Mouse (Mus musculus): Measurements from ENCODE around the gene Itgb7.
A peak's percentile ranks its signal among the peaks of the same experiment; 100 is the strongest.

- no peak for TF ChIP-seq TBP (IDR thresholded peaks at IDR 0.05; ENCODE audit: low read depth, low read length)
- TF ChIP-seq GATA1 (IDR thresholded peaks at IDR 0.05; ENCODE audit: low read depth, low read length) = no peak
- no peak for TF ChIP-seq MAX (IDR thresholded peaks at IDR 0.05; ENCODE audit: low read length)
- TF ChIP-seq RAD21 (IDR thresholded peaks at IDR 0.05; ENCODE audit: low read depth, low read length) = peak; percentile 51
- no peak for TF ChIP-seq CHD2 (IDR thresholded peaks at IDR 0.05; ENCODE audit: low read length)
- no peak for TF ChIP-seq ZKSCAN1 (IDR thresholded peaks at IDR 0.05; ENCODE audit: low read depth, low read length)
- no peak for TF ChIP-seq POLR2AphosphoS2 (IDR thresholded peaks at IDR 0.05; ENCODE audit: low read length)
- TF ChIP-seq GABPA (IDR thresholded peaks at IDR 0.05; ENCODE audit: low read depth, low read length) = no peak
- TF ChIP-seq CTCF (IDR thresholded peaks at IDR 0.05 in 2 of 3, conservative IDR thresholded peaks at IDR 0.05 in 1 of 3; ENCODE audit: control insufficient read depth in 1 of 3, insufficient read depth in 1 of 3, low read depth in 2 of 3, low read length in 3 of 3, poor library complexity in 1 of 3, severe bottlenecking in 1 of 3) = peak in 2 of 3 experiments; percentile 58 to 76; a peak in 5 of 6 replicates
- TF ChIP-seq E2F4 (IDR thresholded peaks at IDR 0.05; ENCODE audit: borderline replicate concordance, low read depth, low read length) = no peak
- no peak for TF ChIP-seq EP300 (IDR thresholded peaks at IDR 0.05; ENCODE audit: low read depth in 1 of 2, low read length in 2 of 2)
- TF ChIP-seq ZNF384 (IDR thresholded peaks at IDR 0.05; ENCODE audit: low read depth, low read length) = no peak
- TF ChIP-seq RCOR1 (IDR thresholded peaks at IDR 0.05; ENCODE audit: low read depth, low read length) = no peak
- no peak for TF ChIP-seq ZMIZ1 (IDR thresholded peaks at IDR 0.05; ENCODE audit: low read depth, low read length)
Measured at GRCm38 (mm10) chr15:102224186-102224991, 7.4 kb downstream of the Itgb7 start.

Measured in MEL (cell line).